In genomic region chr11:75422013-75422792, GRCm38 (mm10) we compare ENCODE assay signal across 8 mouse cellular contexts. TPM values are rescaled to one million over a fixed set of nuclear protein-coding genes. Genes with fewer than 3 reads are reported as not detected.
DNase-seq lines count a peak whose midpoint lies in the region; ATAC-seq and TF ChIP-seq lines count a peak whose summit lies in the region.

Gene Serpinf1 (minus strand): TSS chr11:75422701.

- no peak within 1 kb of the TSS for H3K27ac ChIP-seq in kidney, adult 2 months (ENCODE audit: insufficient read depth, low read depth, low read length)
- H3K27ac ChIP-seq in gastrocnemius, adult 2 months, result peak within 1 kb of the TSS; percentile 75
- no peak within 1 kb of the TSS for H3K27ac ChIP-seq in hindbrain, embryonic 14.5 days

- H3K36me3 ChIP-seq in kidney, adult 2 months (ENCODE audit: control insufficient read depth, insufficient read depth, low read length), result no peaks in the 10 kb centered on the region
- H3K36me3 ChIP-seq in hindbrain, embryonic 14.5 days (replicated peaks; ENCODE audit: control insufficient read depth, insufficient read depth), result no peaks in the 10 kb centered on the region

- H3K27me3 ChIP-seq in kidney, adult 2 months (replicated peaks; ENCODE audit: control insufficient read depth, insufficient read depth, low read length), result no peaks in the 10 kb centered on the region
- no peaks in the 10 kb centered on the region for H3K27me3 ChIP-seq in hindbrain, embryonic 14.5 days (ENCODE audit: control insufficient read depth, insufficient read depth, low read length)

- intact Hi-C loops in gastrocnemius, adult 2 months (cut with DNase I), result no loop called here

- H3K4me1 ChIP-seq in kidney, adult 2 months (ENCODE audit: control insufficient read depth, insufficient read depth, low read length), result no peaks in the 10 kb centered on the region
- H3K4me1 ChIP-seq in hindbrain, embryonic 14.5 days (replicated peaks; ENCODE audit: control insufficient read depth, insufficient read depth, low read length), result no peaks in the 10 kb centered on the region

- no peak for TF ChIP-seq POLR2A in kidney, adult 2 months (IDR thresholded peaks at IDR 0.05; ENCODE audit: low read depth, low read length)

- H3K9ac ChIP-seq in hindbrain, embryonic 14.5 days, result peak within 1 kb of the TSS; percentile 16; the same call in 1 of the 2 replicates

- DNase-seq in kidney, adult 2 months, result no peak
- DNase-seq in kidney, postnatal 14 days, result no peak
- DNase-seq in adrenal gland, postnatal 14 days, result no peak
- no peak for DNase-seq in gastrocnemius, adult 2 months
- no peak for DNase-seq in hindbrain, embryonic 14.5 days (ENCODE audit: low spot score)
- DNase-seq in cerebellum, adult 9-11 months, result no peak
- DNase-seq in frontal cortex, postnatal 10 days (ENCODE audit: low spot score in 2 of 2), result no peak

- H3K9me3 ChIP-seq in hindbrain, embryonic 14.5 days (ENCODE audit: control insufficient read depth, low read length), result no peaks in the 10 kb centered on the region

- no peak within 1 kb of the TSS for H3K4me3 ChIP-seq in kidney, adult 2 months (ENCODE audit: insufficient read depth, low read depth, low read length)
- H3K4me3 ChIP-seq in gastrocnemius, adult 2 months, result peak within 1 kb of the TSS; percentile 68
- 0 out of 2 replicates have a peak within 1 kb of the TSS, but pooled peaks have one; percentile 9 for H3K4me3 ChIP-seq in hindbrain, embryonic 14.5 days (replicated peaks; ENCODE audit: low read length)

- WGBS in kidney, adult 2 months, result 53% methylated on average over 10 of the region's 10 CpGs
- 49% methylated on average over 10 of the region's 10 CpGs for WGBS in hindbrain, embryonic 14.5 days

- ATAC-seq in hindbrain, embryonic 14.5 days (ENCODE audit: low FRiP score), result no peak
- no peak for ATAC-seq in megakaryocyte, adult 5-6 weeks (ENCODE audit: poor library complexity, severe bottlenecking)

- no peak for TF ChIP-seq CTCF in kidney, adult 2 months (conservative IDR thresholded peaks at IDR 0.05; ENCODE audit: insufficient read depth, insufficient read length, low read depth, low read length)
- TF ChIP-seq CTCF in gastrocnemius, adult 2 months (IDR thresholded peaks at IDR 0.05), result no peak

- H3K4me2 ChIP-seq in hindbrain, embryonic 14.5 days (replicated peaks), result peak within 1 kb of the TSS; percentile 10; the same call in 1 of the 2 replicates

RNA-seq across cellular contexts. Expression of gene Serpinf1, which starts in this region (rescaled TPM):
- 17.2 and 29.9 TPM in 2 replicates for polyA plus RNA-seq in kidney, adult 2 months (2012; rRNA removed)
- 54.0 and 116 TPM in 2 replicates for total RNA-seq in adrenal gland, postnatal 14 days (2021)
- total RNA-seq in gastrocnemius, adult 2 months (2021), result 100 to 1,000 TPM in 1 of 2 experiments, 10 to 100 TPM in 1; 55.5 to 168 TPM
- polyA plus RNA-seq in hindbrain, embryonic 14.5 days (2014; fragmentation: Nextera tagmentation; extraction: Ambion mirVana), result 49.9 and 66.1 TPM in 2 replicates
- 26.5 and 30.8 TPM in 2 replicates for total RNA-seq in megakaryocyte, adult 5-6 weeks (2015)
- total RNA-seq in megakaryocyte, adult 5-6 weeks (2017), result 36.2 and 39.2 TPM in 2 replicates
